20 mouse cellular contexts compared by ENCODE assay signal in genomic region chr6:120202406-120202805, GRCm38 (mm10).
DNase-seq lines count a peak whose midpoint lies in the region; ATAC-seq and TF ChIP-seq lines count a peak whose summit lies in the region.
"Had no signal": no experiment of that assay in that cellular context is flagged by ENCODE, and none has a peak within 500 bp of the region (broad histone marks: within the 10 kb centered on the region; RNA-seq: fewer than 3 reads in every experiment).

No protein-coding gene starts in this region.

- 0 out of 2 replicates have a peak, but pooled peaks have one; percentile 23 for ATAC-seq in kidney, postnatal 0 days (replicated peaks; ENCODE audit: low FRiP score, low read depth)
- peak; percentile 23; the same call in 1 of the 2 replicates for ATAC-seq in forebrain, embryonic 13.5 days
- peak; percentile 54; the same call in 1 of the 2 replicates for ATAC-seq in hindbrain, embryonic 14.5 days (ENCODE audit: low FRiP score)
- no peak for ATAC-seq in midbrain, postnatal 0 days (ENCODE audit: low FRiP score)
- ATAC-seq: intestine, embryonic 16.5 days; liver, postnatal 0 days had no signal

- H3K4me1 ChIP-seq in kidney, postnatal 0 days (replicated peaks; ENCODE audit: insufficient read depth, low read length): no peaks in the 10 kb centered on the region
- peaks cover 26% of the 10 kb centered on the region for H3K4me1 ChIP-seq in forebrain, embryonic 13.5 days
- peaks cover 6% of the 10 kb centered on the region for H3K4me1 ChIP-seq in hindbrain, embryonic 14.5 days (replicated peaks; ENCODE audit: control insufficient read depth, insufficient read depth, low read length)
- H3K4me1 ChIP-seq in midbrain, postnatal 0 days (ENCODE audit: insufficient read depth, low read length): no peaks in the 10 kb centered on the region
- H3K4me1 ChIP-seq: embryonic facial prominence, embryonic 13.5 days had no signal

- H3K36me3 ChIP-seq in kidney, postnatal 0 days (ENCODE audit: insufficient read depth, low read length): no peaks in the 10 kb centered on the region
- no peaks in the 10 kb centered on the region for H3K36me3 ChIP-seq in forebrain, embryonic 13.5 days (ENCODE audit: poor library complexity, severe bottlenecking)
- H3K36me3 ChIP-seq in hindbrain, embryonic 14.5 days (replicated peaks; ENCODE audit: control insufficient read depth, insufficient read depth): no peaks in the 10 kb centered on the region
- no peaks in the 10 kb centered on the region for H3K36me3 ChIP-seq in midbrain, postnatal 0 days (ENCODE audit: insufficient read depth, low read length)
- H3K36me3 ChIP-seq: embryonic facial prominence, embryonic 13.5 days; G1E; limb, embryonic 15.5 days had no signal

- no peak overlapping the region for H3K27ac ChIP-seq in kidney, postnatal 0 days
- H3K27ac ChIP-seq in forebrain, embryonic 13.5 days: no peak overlapping the region
- no peak overlapping the region for H3K27ac ChIP-seq in hindbrain, embryonic 14.5 days
- no peak overlapping the region for H3K27ac ChIP-seq in midbrain, postnatal 0 days (ENCODE audit: low read depth, low read length)
- H3K27ac ChIP-seq: embryonic facial prominence, embryonic 13.5 days; gastrocnemius, adult 2 months; heart, adult 2 months; left cerebral cortex, adult 2 months; limb, embryonic 15.5 days had no signal

- H3K4me3 ChIP-seq in kidney, postnatal 0 days (replicated peaks; ENCODE audit: low read depth, low read length): no peak overlapping the region
- no peak overlapping the region for H3K4me3 ChIP-seq in forebrain, embryonic 13.5 days
- H3K4me3 ChIP-seq in hindbrain, embryonic 14.5 days (replicated peaks; ENCODE audit: low read length): no peak overlapping the region
- no peak overlapping the region for H3K4me3 ChIP-seq in midbrain, postnatal 0 days (ENCODE audit: low read depth, low read length)
- H3K4me3 ChIP-seq: embryonic facial prominence, embryonic 13.5 days; gastrocnemius, adult 2 months; heart, adult 2 months; left cerebral cortex, adult 2 months; limb, embryonic 15.5 days had no signal

- DNase-seq in kidney, postnatal 0 days (ENCODE audit: low spot score): peak; percentile 32
- no peak for DNase-seq in kidney, adult 11 months
- no peak for DNase-seq in hindbrain, embryonic 14.5 days (ENCODE audit: low spot score)
- peak; percentile 49 for DNase-seq in midbrain, postnatal 0 days (ENCODE audit: low spot score)
- no peak for DNase-seq in layer of hippocampus, adult 11-12 months (ENCODE audit: low spot score)
- no peak for DNase-seq in heart, postnatal 36 days
- DNase-seq in lung, postnatal 25 days (ENCODE audit: low spot score): no peak
- DNase-seq: cerebellum, adult 18-20 months; gastrocnemius, adult 2 months; heart, adult 2 months; heart, postnatal 10 days; liver, postnatal 0 days; lung, postnatal 4 days; right cerebral cortex, postnatal 4 days had no signal

- H3K9ac ChIP-seq in kidney, postnatal 0 days (ENCODE audit: low read depth, low read length): no peak overlapping the region
- 0 out of 2 replicates have a peak overlapping the region, but pooled peaks have one; percentile 7 for H3K9ac ChIP-seq in forebrain, embryonic 13.5 days
- H3K9ac ChIP-seq in hindbrain, embryonic 14.5 days: no peak overlapping the region
- no peak overlapping the region for H3K9ac ChIP-seq in midbrain, postnatal 0 days (replicated peaks; ENCODE audit: low read length, poor library complexity, severe bottlenecking)
- H3K9ac ChIP-seq: embryonic facial prominence, embryonic 13.5 days; limb, embryonic 15.5 days; liver, postnatal 0 days had no signal

- 0 out of 2 replicates have a peak, but pooled peaks have one; percentile 3 for TF ChIP-seq CTCF in kidney, postnatal 0 days (IDR thresholded peaks at IDR 0.05; ENCODE audit: low read depth)
- TF ChIP-seq CTCF in midbrain, postnatal 0 days (IDR thresholded peaks at IDR 0.05): peak; percentile 27; the same call in 1 of the 2 replicates

- no peak overlapping the region for H3K4me2 ChIP-seq in kidney, postnatal 0 days (ENCODE audit: low read length)
- H3K4me2 ChIP-seq in forebrain, embryonic 13.5 days: no peak overlapping the region
- H3K4me2 ChIP-seq in hindbrain, embryonic 14.5 days (replicated peaks): no peak overlapping the region
- no peak overlapping the region for H3K4me2 ChIP-seq in midbrain, postnatal 0 days (ENCODE audit: low read depth, low read length, poor library complexity, severe bottlenecking)
- H3K4me2 ChIP-seq: embryonic facial prominence, embryonic 13.5 days; limb, embryonic 15.5 days had no signal

- intact Hi-C loops in heart, postnatal 36 days (cut with DNase I): no loop called here

- H3K27me3 ChIP-seq in kidney, postnatal 0 days (ENCODE audit: insufficient read depth, low read length): no peaks in the 10 kb centered on the region
- H3K27me3 ChIP-seq in forebrain, embryonic 13.5 days: no peaks in the 10 kb centered on the region
- H3K27me3 ChIP-seq in hindbrain, embryonic 14.5 days (ENCODE audit: control insufficient read depth, insufficient read depth, low read length): no peaks in the 10 kb centered on the region
- H3K27me3 ChIP-seq in midbrain, postnatal 0 days (ENCODE audit: insufficient read depth, low read length): 0 out of 2 replicates have a peak, but pooled peaks cover 4% of the 10 kb centered on the region
- H3K27me3 ChIP-seq: embryonic facial prominence, embryonic 13.5 days; limb, embryonic 15.5 days had no signal

- 58% methylated on average over 8 of the region's 8 CpGs for WGBS in kidney, postnatal 0 days
- 42% methylated on average over 8 of the region's 8 CpGs for WGBS in forebrain, embryonic 13.5 days
- 24% methylated on average over 8 of the region's 8 CpGs for WGBS in hindbrain, embryonic 14.5 days
- 48% methylated on average over 8 of the region's 8 CpGs for WGBS in midbrain, postnatal 0 days

- H3K9me3 ChIP-seq in kidney, postnatal 0 days (replicated peaks; ENCODE audit: low read length): no peaks in the 10 kb centered on the region
- H3K9me3 ChIP-seq in forebrain, embryonic 13.5 days (replicated peaks): no peaks in the 10 kb centered on the region
- no peaks in the 10 kb centered on the region for H3K9me3 ChIP-seq in hindbrain, embryonic 14.5 days (ENCODE audit: control insufficient read depth, low read length)
- no peaks in the 10 kb centered on the region for H3K9me3 ChIP-seq in midbrain, postnatal 0 days (ENCODE audit: low read length)
- H3K9me3 ChIP-seq: embryonic facial prominence, embryonic 13.5 days; G1E; limb, embryonic 15.5 days had no signal

Comparison
In these comparisons a context has a peak if more than half of its experiments do, and no peak if none do; other contexts are left out.
1. DNase-seq: peak in kidney, postnatal 0 days (single experiment) and midbrain, postnatal 0 days (single experiment); none in kidney, adult 11 months (single experiment), hindbrain, embryonic 14.5 days (single experiment), layer of hippocampus, adult 11-12 months (single experiment), heart, postnatal 36 days (0 of 2) and lung, postnatal 25 days (single experiment).